Mouse (Mus musculus) lung, postnatal 14 days (tissue): ENCODE results near the gene Snx9.

Experiments
- DNase-seq: peaks from one replicate; pipeline ENCODE4 v3.0.0; 2021

The Snx9 gene

DNA sequence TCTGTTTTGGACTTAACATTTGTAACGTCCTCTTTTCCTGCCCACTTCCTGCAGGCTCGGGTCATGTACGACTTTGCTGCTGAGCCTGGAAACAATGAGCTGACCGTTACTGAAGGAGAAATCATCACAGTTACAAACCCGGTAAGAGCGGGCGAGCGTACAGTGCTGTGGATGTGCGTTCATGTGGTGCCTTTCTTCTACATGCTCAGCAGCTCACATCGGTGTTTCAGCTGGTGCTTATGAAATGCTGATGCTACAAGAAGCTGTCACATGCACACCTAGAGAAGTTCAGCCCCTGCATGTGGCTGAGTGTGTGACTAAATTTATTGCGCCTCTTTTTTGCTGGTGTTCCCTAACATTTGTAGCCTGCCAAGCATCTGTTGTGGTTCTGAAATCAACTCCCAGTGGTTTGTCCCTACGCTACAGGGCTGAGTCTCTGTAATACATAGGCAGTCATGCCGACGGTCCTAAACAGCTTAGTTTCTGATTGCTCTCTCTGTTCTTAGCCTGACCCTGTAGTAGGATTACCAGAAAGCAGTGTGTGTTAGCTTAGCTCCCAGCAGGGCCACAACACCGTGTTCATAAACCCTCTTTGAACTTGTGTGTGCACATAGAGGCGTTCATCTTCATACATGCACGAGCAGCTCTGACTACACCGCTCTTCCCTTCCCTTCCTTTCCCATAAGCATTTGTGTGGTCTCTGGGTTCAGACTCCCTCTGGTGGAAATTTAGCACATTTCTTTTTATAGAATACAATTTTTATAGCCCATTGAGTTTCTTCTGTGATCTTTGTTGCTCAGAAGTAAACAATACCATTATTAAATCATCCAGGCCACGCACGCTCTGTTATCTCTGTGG is 46.0 kb downstream of the Snx9 start:
- no peak for DNase-seq

- DNase-seq = peak; percentile 91
Measured at GRCm38 (mm10) chr17:5890429-5890828, 49.3 kb downstream of the Snx9 start.

DNA sequence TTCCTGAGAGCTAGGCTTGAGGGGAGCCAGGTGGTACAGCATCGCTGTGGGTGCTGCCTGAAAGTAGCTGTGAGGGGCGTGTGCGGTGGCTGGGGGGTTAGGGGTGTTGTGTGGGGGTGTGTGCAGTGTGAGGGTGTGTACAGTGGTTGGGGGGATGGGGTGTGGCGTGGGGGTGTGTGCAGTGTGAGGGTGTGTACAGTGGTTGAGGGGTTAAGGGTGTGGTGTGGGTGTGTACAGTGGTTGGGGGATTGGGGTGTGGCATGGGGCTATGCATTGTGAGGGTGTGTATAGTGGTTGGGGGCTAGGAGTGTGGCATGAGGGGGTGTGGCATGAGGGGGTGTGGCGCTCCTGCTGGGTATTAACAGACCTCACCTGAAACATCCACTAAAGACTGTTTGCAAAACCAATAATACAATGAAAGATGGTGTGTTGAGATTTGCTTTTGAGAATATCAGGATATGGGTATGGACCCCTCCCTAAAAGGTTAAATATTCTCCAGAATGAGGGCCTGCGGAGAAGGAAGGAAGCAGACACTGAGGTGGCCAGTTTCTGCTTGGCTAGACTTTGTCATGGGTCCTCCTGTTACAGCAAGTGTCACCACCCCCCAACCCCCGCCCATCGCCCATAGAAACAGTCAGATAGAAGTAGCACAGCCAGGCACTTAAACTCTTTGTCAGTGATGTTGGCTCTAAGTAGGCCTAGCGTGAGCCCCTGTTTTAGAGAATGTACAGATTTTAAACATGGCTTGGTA is 51.0 kb downstream of the Snx9 start:
- DNase-seq = no peak

DNA sequence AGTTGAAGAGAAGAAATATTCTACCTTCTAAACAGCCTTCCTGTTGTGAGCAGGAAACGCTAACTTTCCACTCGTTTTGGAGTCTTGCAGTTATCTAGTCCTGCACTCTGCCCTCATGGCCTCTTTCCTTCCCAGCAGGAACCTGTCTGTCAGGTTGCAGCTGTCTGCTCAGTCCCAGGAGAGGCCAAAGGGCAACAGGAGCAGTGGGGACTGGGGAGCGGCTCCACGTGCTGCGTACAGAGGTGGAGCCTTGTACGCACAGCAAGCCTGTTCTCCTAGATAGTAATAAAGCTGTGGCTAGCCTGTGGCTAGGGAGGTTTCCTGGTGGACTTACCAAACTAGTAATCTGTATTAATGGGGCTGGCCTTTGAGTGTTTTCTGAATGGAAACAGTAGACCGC is 52.0 kb downstream of the Snx9 start:
- DNase-seq = no peak

DNA sequence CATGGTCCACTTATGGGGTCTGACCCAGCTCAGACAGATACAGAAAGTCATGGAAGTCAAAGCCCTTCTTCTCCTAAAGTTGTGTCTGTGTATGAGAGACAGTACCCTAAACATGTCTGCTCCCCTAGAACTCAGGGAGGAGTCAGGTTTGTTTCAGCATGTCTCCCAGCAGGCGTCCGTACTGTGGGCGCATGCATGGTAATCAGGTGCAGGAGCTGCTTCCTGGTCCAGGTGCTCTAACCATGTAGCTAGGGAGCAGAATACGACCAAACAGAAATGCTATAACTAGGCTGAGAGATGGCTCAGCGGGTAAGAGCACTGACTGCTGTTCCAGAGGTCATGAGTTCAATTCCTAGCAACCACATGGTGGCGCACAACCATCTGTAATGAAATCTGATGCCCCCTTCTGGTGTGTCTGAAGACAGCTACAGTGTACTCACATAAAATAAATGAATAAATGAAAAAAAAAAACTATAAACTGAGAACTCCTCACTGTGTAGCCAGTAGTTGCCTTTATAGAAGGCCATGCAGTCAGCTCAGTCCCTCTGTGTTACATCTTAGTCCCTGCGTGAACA is 52.5 kb downstream of the Snx9 start:
- DNase-seq = no peak

DNA sequence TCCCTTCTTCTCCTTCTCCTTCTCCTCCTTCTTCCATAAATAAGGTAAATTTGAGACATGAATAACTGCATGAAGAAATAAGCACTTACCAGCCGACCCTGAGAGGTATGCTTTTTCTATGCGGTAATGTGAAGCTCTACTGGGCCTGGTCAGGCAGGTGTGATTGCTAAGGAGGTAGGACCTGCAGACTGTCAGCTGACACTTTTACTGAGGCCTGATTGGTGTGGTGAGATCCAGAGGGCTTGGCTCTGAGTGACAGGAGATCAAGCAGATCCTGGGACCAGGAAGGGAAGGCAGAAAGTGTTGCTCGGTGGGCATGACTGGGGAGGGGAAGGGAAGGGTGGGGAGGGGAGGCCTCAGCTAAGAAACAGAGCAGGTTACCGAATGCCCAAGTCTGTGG is 54.9 kb downstream of the Snx9 start:
- DNase-seq = no peak

- DNase-seq = no peak
Measured at GRCm38 (mm10) chr17:5896607-5897006, 55.5 kb downstream of the Snx9 start.

GRCm38 (mm10) chr17:5897326-5898200 is 56.4 kb downstream of the Snx9 start:
- DNase-seq = no peak

DNA sequence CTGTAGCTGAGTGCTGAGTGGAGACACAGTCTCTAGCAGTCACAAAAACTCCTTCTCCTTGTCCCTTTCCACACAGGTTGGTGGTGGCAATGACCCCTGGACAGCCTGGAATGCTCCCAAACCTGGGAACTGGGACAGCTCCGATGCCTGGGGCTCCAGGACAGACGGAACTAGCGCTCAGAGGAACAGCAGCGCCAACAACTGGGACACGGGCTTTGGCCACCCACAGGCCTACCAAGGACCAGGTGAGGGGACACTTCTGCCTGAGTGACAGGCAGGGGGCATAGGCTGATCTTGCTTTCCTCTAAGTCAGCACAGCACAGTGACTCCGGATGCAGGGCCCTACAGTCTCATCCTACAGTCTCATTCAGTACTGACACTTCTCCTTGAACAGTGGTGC is 58.1 kb downstream of the Snx9 start:
- DNase-seq = no peak

DNA sequence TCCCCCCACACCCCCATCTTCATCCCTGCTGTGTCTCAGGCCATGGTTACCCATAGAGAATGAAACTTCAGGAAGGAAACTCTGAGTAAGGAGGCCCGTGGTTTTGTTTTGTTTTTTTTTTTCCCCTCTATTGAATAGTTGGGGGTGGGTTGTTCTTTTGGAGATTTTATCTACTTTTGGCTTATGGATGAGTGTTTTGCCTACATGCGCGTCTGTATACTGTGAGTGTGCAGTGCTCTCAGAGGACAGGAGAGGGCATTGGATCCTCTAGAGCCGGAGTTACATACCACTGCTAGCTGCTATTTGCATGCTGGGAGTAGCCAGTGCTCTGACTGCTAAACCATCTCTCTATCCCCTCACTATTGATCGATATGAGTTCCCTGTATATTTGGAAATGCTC is 60.3 kb downstream of the Snx9 start:
- no peak for DNase-seq

GRCm38 (mm10) chr17:5903630-5904301 is 62.6 kb downstream of the Snx9 start:
- no peak for DNase-seq

DNA sequence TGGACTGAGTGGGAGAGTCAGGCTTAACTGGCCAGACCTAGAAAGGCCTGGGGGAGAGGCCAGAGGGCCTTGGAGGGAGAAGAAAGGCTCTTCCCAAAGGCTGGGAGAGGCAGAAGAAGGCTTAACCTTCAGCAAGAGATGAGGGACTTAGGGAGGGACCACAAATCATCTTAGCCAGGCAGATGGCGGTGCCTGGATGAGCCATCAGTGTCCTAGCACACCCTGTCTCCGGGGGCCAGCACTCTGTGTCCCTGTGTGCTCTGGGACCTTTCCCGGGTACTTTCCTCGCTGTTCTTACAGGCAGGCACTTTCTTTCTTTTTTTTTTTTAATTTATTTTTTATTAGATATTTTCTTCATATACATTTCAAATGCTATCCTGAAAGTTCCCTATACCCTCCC is 68.6 kb downstream of the Snx9 start:
- no peak for DNase-seq

DNA sequence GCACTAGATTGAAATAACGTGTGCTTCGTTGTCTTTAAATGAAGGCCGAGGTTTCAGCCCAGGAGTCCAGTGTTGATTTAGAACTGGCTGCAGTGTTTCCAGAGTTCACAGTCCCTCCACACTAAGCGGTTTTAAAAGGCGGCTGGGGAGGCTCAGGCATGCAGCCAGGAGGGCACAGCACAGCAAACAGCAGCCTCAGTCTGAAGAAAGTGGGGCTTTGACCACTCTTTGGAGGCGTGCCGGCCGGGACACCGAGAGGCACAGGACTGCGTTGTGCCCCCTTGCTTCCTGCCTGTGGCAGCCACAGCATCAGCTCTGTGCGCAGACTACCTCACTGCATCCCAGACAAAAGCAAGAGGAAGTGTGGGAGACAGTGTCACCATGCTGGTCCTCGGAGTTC is 70.5 kb downstream of the Snx9 start:
- no peak for DNase-seq

DNA sequence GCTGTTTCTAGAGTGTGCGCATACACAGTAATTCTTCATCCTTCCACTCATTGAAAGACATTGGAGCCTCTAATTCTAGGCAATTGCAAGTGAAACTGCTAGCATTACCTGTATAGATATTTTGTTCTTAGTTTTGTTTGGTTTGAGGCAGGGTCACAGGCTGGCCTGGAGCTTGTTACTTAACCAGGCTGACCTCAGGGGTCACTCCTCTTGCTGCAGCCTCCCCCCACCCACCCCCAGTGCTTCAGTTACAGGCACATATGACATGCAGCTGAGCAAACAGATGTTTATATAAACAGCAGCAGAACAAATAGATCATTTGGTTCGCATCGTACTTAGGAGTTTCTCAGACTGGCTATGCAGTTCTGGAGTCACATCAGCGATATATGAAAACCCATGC is 71.7 kb downstream of the Snx9 start:
- DNase-seq = no peak

DNA sequence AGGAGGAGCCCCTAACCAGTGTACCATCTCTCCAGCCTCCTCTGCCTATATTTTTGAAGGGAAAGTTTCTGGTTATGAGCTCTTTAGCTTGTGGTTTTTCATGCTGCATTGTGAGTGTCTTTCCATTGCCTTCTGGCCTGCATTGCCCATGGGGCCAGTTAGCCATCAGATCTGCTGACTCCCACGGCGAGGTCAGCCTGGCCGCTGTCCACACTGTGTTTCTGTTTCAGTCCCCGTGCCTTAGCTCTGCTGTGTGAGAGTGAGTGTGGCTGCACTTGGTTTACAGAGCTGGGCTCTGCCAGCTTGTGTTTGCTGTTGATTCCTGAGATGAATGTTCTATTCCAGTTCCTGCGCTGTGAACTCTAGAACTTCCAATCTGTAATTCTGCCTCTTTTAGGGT is 73.1 kb downstream of the Snx9 start:
- DNase-seq = no peak

DNA sequence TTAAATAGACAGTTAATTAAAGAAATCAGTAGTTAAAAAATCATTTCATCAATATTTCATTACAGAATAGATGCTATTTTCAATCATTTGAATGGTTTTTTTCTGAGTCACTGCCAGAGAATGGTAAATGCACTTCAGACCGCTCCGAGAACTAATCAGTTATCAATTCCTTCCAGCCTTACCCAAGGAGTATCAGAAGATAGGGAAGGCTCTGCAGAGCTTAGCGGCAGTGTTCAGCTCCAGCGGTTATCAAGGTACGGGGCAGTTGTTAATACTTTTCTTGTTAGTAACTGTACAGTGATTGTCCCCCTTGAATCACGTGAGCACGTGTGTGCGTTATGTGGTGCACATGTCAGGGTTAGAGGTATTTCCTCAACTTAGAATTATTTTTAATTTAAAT is 80.8 kb downstream of the Snx9 start:
- DNase-seq = no peak

- DNase-seq = peak; percentile 23
Measured at GRCm38 (mm10) chr17:5923281-5923680, 82.2 kb downstream of the Snx9 start.

GRCm38 (mm10) chr17:5924238-5924637 is 83.1 kb downstream of the Snx9 start:
- no peak for DNase-seq

GRCm38 (mm10) chr17:5926710-5927109 is 85.6 kb downstream of the Snx9 start:
- no peak for DNase-seq

GRCm38 (mm10) chr17:5929031-5929430 is 87.9 kb downstream of the Snx9 start:
- no peak for DNase-seq

- no peak for DNase-seq
Measured at GRCm38 (mm10) chr17:5932161-5932560, 91.0 kb downstream of the Snx9 start.

- DNase-seq = peak; percentile 80
Measured at GRCm38 (mm10) chr17:5934554-5935324, 93.6 kb downstream of the Snx9 start.
